Mouse (Mus musculus) forebrain, postnatal 0 days (tissue): ENCODE measurements around the gene Rabl3. TPM values are rescaled to one million over a fixed set of nuclear protein-coding genes. Genes with fewer than 3 reads are reported as not detected.

Experiments used
- ATAC-seq: fragments of 200-750 bp; cut with Nextera tagmentation; 2 replicates; pipeline ENCODE4 v1.8.0; 2017; ENCODE audit warnings: mild to moderate bottlenecking, moderate library complexity
- DNase-seq: peaks from one replicate; pipeline ENCODE4 v3.0.0-alpha.2; 2015
- H3K27ac ChIP-seq: fragments of 300-500 bp; sonication (generic); 2 replicates; pipeline ENCODE4 v1.5.1; 2014; ENCODE audit warnings: low read depth, mild to moderate bottlenecking, antibody characterized with exemption, low read length, moderate library complexity, mixed read lengths
- H3K27me3 ChIP-seq: fragments of 300-500 bp; sonication (generic); 2 replicates; pipeline ENCODE4 v1.6.1; 2014; ENCODE audit warnings: mild to moderate bottlenecking, low read length, mixed read lengths; ENCODE audit not compliant: insufficient read depth
- H3K36me3 ChIP-seq: fragments of 300-500 bp; sonication (generic); 2 replicates; pipeline ENCODE4 v1.6.1; 2014; ENCODE audit warnings: mild to moderate bottlenecking, moderate library complexity; ENCODE audit not compliant: insufficient read depth
- H3K4me1 ChIP-seq: fragments of 300-500 bp; sonication (generic); 2 replicates; pipeline ENCODE4 v1.6.1; 2014; ENCODE audit warnings: antibody characterized with exemption; ENCODE audit not compliant: insufficient read depth
- H3K4me2 ChIP-seq: fragments of 300-500 bp; sonication (generic); 2 replicates; pipeline ENCODE4 v1.6.1; 2014; ENCODE audit warnings: low read depth, mild to moderate bottlenecking, moderate library complexity
- H3K4me3 ChIP-seq: fragments of 300-500 bp; sonication (generic); 2 replicates; pipeline ENCODE4 v1.5.1; 2014; ENCODE audit warnings: low read depth, low read length, mixed read lengths
- H3K9ac ChIP-seq: fragments of 300-500 bp; sonication (generic); 2 replicates; pipeline ENCODE4 v1.6.1; 2014; ENCODE audit warnings: mild to moderate bottlenecking
- H3K9me3 ChIP-seq: fragments of 300-500 bp; sonication (generic); 2 replicates; pipeline ENCODE4 v1.6.1; 2016; ENCODE audit warnings: low read length
- CTCF ChIP-seq: sonication (generic); IDR thresholded peaks from 2 replicates; pipeline ENCODE4 v1.5.1; 2016; ENCODE audit warnings: antibody characterized with exemption, control low read depth, low read depth
- WGBS: fragments of 180-500 bp; shearing (Covaris S2); extraction: QIAGEN DNeasy Blood & Tissue Kit; methylation state at CpG from one replicate; pipeline ENCODE4 v1.1.7; 2014; 5-methylcytosine and 5-hydroxymethylcytosine counted together
- polyA plus RNA-seq: library from polyadenylated mRNA; unstranded; fragments of >200 nt; fragmentation: Nextera tagmentation; extraction: Ambion mirVana; gene quantifications from 2 replicates; pipeline ENCODE4 v1.2.1, GENCODE M21; 2015
- total RNA-seq: library from RNA; depleted of rRNA; stranded (reverse); fragments of >200 nt; gene quantifications from 2 replicates; pipeline ENCODE4 v1.2.3, GENCODE M21; 2014

Gene Rabl3
- total and polyA plus RNA-seq, 2 experiments from 2014 or later = 8.2 to 12.4 TPM

- 0 out of 2 replicates have a peak, but pooled peaks cover 12% of the 10 kb centered on the region for H3K4me1 ChIP-seq
- H3K36me3 ChIP-seq = no peaks in the 10 kb centered on the region
- WGBS = 70% methylated on average over 12 of the region's 12 CpGs
- H3K4me3 ChIP-seq = no peak overlapping the region
- no peak overlapping the region for H3K4me2 ChIP-seq
- no peak overlapping the region for H3K9ac ChIP-seq
- ATAC-seq (peak; percentile 59), DNase-seq (no peak)
- no peaks in the 10 kb centered on the region for H3K27me3 ChIP-seq
- TF ChIP-seq CTCF = no peak
- H3K27ac ChIP-seq = 0 out of 2 replicates have a peak overlapping the region, but pooled peaks have one; percentile 42
- H3K9me3 ChIP-seq = no peaks in the 10 kb centered on the region
These were observed 27.7 kb downstream of the Rabl3 start for GRCm38 (mm10) chr16:37567113-37568050.

GRCm38 (mm10) chr16:37571554-37571953 lies 31.9 kb downstream of the Rabl3 start:
- no peak overlapping the region for H3K27ac ChIP-seq
- 68% methylated on average over 3 of the region's 3 CpGs for WGBS

GRCm38 (mm10) chr16:37572117-37572754 lies 32.6 kb downstream of the Rabl3 start:
- no peak overlapping the region for H3K9ac ChIP-seq
- 84% methylated on average over 12 of the region's 12 CpGs for WGBS
- no peak overlapping the region for H3K27ac ChIP-seq

More at GRCm38 (mm10) chr16:37571554-37571953, 31.9 kb downstream of the Rabl3 start:
- ATAC-seq = no peak
- TF ChIP-seq CTCF = no peak
- H3K4me3 ChIP-seq = no peak overlapping the region
- no peak for DNase-seq
- 0 out of 2 replicates have a peak, but pooled peaks cover 7% of the 10 kb centered on the region for H3K4me1 ChIP-seq
- H3K9me3 ChIP-seq = no peaks in the 10 kb centered on the region
- no peaks in the 10 kb centered on the region for H3K36me3 ChIP-seq
- no peak overlapping the region for H3K9ac ChIP-seq
- no peak overlapping the region for H3K4me2 ChIP-seq
- H3K27me3 ChIP-seq = no peaks in the 10 kb centered on the region

GRCm38 (mm10) chr16:37573061-37573460 lies 33.4 kb downstream of the Rabl3 start:
- Histone ChIP-seq H3K36me3 (no peaks in the 10 kb centered on the region), H3K4me1 (no peaks in the 10 kb centered on the region), H3K4me2 (no peak overlapping the region), H3K9ac (no peak overlapping the region), H3K9me3 (no peaks in the 10 kb centered on the region), H3K27ac (no peak overlapping the region), H3K27me3 (no peaks in the 10 kb centered on the region), H3K4me3 (no peak overlapping the region)
- ATAC-seq (no peak), DNase-seq (no peak)
- 96% methylated on average over 5 of the region's 5 CpGs for whole genome bisulfite sequencing
- no peak for TF ChIP-seq CTCF

More at GRCm38 (mm10) chr16:37572117-37572754, 32.6 kb downstream of the Rabl3 start:
- no peak for TF ChIP-seq CTCF
- Histone ChIP-seq H3K4me1 (no peaks in the 10 kb centered on the region), H3K27me3 (no peaks in the 10 kb centered on the region), H3K36me3 (no peaks in the 10 kb centered on the region), H3K4me3 (no peak overlapping the region), H3K9me3 (no peaks in the 10 kb centered on the region), H3K4me2 (no peak overlapping the region)
- no peak for DNase-seq
- no peak for ATAC-seq

- ATAC-seq = peak; percentile 34; the same call in 1 of the 2 replicates
- Histone ChIP-seq H3K9me3 (no peaks in the 10 kb centered on the region), H3K4me1 (no peaks in the 10 kb centered on the region), H3K27ac (no peak overlapping the region), H3K36me3 (no peaks in the 10 kb centered on the region), H3K4me2 (no peak overlapping the region), H3K4me3 (no peak overlapping the region), H3K9ac (no peak overlapping the region), H3K27me3 (no peaks in the 10 kb centered on the region)
- WGBS = 68% methylated on average over 3 of the region's 3 CpGs
- TF ChIP-seq CTCF = no peak
- no peak for DNase-seq
These were observed 35.6 kb downstream of the Rabl3 start for GRCm38 (mm10) chr16:37575325-37575724.

- WGBS = 82% methylated on average over 1 of the region's 1 CpGs
- Histone ChIP-seq H3K4me1 (peaks cover 4% of the 10 kb centered on the region; the same call in 1 of the 2 replicates), H3K9ac (no peak overlapping the region), H3K27ac (no peak overlapping the region), H3K4me2 (no peak overlapping the region), H3K27me3 (no peaks in the 10 kb centered on the region), H3K9me3 (no peaks in the 10 kb centered on the region), H3K4me3 (no peak overlapping the region), H3K36me3 (no peaks in the 10 kb centered on the region)
- DNase-seq (no peak), ATAC-seq (no peak)
- no peak for TF ChIP-seq CTCF
These were observed 39.9 kb downstream of the Rabl3 start for GRCm38 (mm10) chr16:37579591-37579990.

- Histone ChIP-seq H3K27me3 (no peaks in the 10 kb centered on the region), H3K36me3 (no peaks in the 10 kb centered on the region), H3K4me1 (peaks cover 7% of the 10 kb centered on the region; the same call in 1 of the 2 replicates), H3K9me3 (no peaks in the 10 kb centered on the region), H3K9ac (no peak within 1 kb of the TSS), H3K27ac (no peak within 1 kb of the TSS), H3K4me3 (no peak within 1 kb of the TSS), H3K4me2 (no peak within 1 kb of the TSS)
- WGBS = 76% methylated on average over 4 of the region's 4 CpGs
- DNase-seq (no peak), ATAC-seq (no peak)
- no peak for TF ChIP-seq CTCF
These were observed 40.3 kb downstream of the Rabl3 start, which contains the start of gene Hgd for GRCm38 (mm10) chr16:37579994-37580393. Hgd (plus strand) TSS chr16:37580153.
